Mouse (Mus musculus): ENCODE data around the gene Myo3b. TPM values are rescaled to one million over a fixed set of nuclear protein-coding genes. Genes with fewer than 3 reads are reported as not detected.

The Myo3b gene
- polyA plus RNA-seq, 1 experiment from 2014 or later: 0.07 TPM

DNA sequence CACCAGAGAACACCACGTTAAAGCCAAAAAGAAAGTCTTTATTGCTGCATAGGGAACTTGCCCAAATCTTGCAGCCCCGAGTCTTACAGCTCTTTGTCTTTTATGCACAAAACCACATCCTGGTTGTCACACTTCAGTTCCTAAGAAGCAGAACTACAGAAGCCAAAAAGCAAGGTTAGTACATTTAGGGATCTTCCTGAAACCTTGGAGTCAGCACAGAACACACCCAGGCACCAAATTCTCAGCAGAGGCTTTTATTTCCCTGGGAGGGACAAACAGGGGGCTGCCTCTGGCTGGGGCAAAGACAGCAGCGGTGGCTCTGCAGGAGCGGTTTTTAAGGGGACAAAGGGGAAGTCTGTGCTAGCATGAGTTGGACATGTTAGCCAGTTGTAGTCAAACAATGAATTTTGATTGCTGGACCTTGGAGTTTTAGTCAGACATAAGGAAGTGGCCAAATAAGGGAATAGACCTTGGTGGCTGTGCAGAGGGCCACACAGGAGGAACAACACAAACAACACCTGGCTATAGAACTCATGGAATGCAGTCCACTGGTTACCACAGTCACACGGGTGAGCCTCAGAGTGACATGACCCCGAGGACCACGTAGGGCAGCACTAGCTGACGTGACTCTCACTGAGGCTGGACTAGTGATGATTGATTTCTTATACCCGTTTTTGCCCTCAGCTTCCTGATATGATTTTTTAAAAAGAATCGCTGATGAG, 53.0 kb downstream of the Myo3b start:
- no peaks in the 10 kb centered on the region for H3K27me3 ChIP-seq (replicated peaks; ENCODE audit: control insufficient read depth, insufficient read depth, low read length)
- no peak overlapping the region for H3K4me3 ChIP-seq (ENCODE audit: low read length)
- no peaks in the 10 kb centered on the region for H3K36me3 ChIP-seq (ENCODE audit: control insufficient read depth, insufficient read depth, low read length)
- H3K4me2 ChIP-seq (ENCODE audit: low read depth, low read length): no peak overlapping the region
- 48% methylated on average over 10 of the region's 10 CpGs for WGBS
- no peak overlapping the region for H3K27ac ChIP-seq (ENCODE audit: low read length)
- H3K4me1 ChIP-seq (ENCODE audit: control insufficient read depth, insufficient read depth, low read length): peaks cover 3% of the 10 kb centered on the region; the same call in 1 of the 2 replicates
- H3K9ac ChIP-seq (ENCODE audit: low read depth, low read length): no peak overlapping the region
- H3K9me3 ChIP-seq (ENCODE audit: control insufficient read depth, low read length): no peaks in the 10 kb centered on the region
- ATAC-seq: peak; percentile 55

DNA sequence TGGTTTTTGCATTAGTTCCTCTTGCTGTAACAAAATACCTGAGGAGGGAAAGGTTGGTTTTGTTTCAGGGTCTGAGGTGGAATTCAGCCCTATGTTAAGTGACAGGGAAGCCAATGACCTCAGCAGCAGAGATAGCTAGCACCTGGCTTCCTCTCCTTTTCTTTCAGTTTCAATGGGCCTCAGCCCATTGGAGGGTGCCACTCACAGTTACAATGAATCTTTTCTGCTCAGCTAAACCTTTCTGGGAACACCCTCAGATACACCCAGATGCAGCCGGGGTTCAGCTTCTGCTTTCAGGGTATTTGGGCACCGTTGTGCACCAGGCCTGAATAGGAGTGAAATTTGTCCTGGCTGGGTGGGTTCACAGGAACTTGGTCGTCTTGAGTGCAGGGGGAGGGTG, 53.7 kb downstream of the Myo3b start:
- Histone ChIP-seq H3K4me3 (ENCODE audit: low read length) (no peak overlapping the region), H3K27me3 (replicated peaks; ENCODE audit: control insufficient read depth, insufficient read depth, low read length) (no peaks in the 10 kb centered on the region), H3K9ac (ENCODE audit: low read depth, low read length) (no peak overlapping the region), H3K4me1 (ENCODE audit: control insufficient read depth, insufficient read depth, low read length) (peaks cover 3% of the 10 kb centered on the region; the same call in 1 of the 2 replicates), H3K9me3 (ENCODE audit: control insufficient read depth, low read length) (no peaks in the 10 kb centered on the region), H3K27ac (ENCODE audit: low read length) (no peak overlapping the region), H3K4me2 (ENCODE audit: low read depth, low read length) (no peak overlapping the region), H3K36me3 (ENCODE audit: control insufficient read depth, insufficient read depth, low read length) (no peaks in the 10 kb centered on the region)
- WGBS: 69% methylated on average over 3 of the region's 3 CpGs
- no peak for ATAC-seq

DNA sequence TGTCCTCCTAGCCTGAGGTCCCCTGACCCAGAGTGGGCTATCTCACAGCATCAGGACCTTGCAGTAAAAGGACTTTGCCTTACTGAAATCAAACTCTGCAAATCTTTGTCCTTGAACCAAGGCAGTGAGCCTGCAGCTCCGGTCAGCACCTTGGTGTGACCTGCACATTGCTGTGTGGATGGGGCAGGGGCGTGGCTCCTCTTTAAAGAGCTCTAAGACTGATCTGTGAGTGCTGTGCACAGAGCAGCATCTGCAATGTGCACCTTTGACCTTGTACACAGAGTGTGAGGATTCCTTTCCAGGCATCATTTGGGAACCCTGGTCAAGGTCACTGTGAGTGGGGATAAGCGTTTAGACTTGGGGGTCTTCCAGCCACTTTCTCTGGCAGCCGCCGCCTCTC, 55.5 kb downstream of the Myo3b start:
- Histone ChIP-seq H3K9ac (ENCODE audit: low read depth, low read length) (no peak overlapping the region), H3K4me3 (ENCODE audit: low read length) (no peak overlapping the region), H3K36me3 (ENCODE audit: control insufficient read depth, insufficient read depth, low read length) (no peaks in the 10 kb centered on the region), H3K9me3 (ENCODE audit: control insufficient read depth, low read length) (no peaks in the 10 kb centered on the region), H3K27ac (ENCODE audit: low read length) (no peak overlapping the region), H3K4me2 (ENCODE audit: low read depth, low read length) (no peak overlapping the region), H3K27me3 (replicated peaks; ENCODE audit: control insufficient read depth, insufficient read depth, low read length) (no peaks in the 10 kb centered on the region), H3K4me1 (ENCODE audit: control insufficient read depth, insufficient read depth, low read length) (peaks cover 3% of the 10 kb centered on the region; the same call in 1 of the 2 replicates)
- no peak for ATAC-seq
- WGBS: 54% methylated on average over 5 of the region's 5 CpGs

DNA sequence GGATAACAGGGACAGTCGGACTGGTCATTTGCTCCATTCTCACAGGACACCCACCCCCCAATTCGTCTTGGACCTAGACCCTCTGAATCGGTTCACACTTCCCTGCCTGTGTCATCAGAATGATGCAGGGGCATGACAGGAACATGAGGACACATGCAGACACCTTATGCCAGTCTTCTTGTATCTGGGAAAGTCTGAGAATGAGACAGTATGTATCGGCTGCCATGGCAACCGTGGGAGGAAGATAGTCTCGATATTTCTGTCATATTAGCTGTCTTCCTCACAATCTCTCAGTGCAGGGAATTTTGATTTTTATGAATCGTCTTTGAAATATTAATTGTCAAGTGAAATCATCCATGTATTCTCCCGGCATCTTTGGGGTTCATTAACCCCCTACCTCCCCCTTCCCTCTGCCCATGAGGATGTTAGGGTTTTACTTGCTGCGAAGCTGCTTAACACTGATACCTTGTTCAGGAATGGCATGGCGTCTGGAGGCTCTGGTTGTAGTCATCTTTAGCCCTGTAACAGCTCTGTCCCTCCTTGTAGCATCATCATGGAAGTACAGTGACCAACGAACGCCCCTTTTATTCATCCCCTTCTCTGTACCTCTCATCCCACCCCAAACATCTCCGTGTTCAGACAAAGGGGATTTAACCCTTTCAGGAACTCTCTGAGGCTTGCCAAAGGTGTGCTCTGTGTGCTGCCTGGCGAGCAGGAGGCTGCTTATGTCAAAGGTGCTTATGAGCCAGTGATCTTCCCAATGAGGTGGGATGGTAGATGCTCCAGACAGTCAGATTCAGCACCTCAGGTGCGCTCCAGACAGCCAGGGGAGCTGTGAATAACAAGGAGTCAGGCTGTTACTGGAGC, 58.5 kb downstream of the Myo3b start:
- no peaks in the 10 kb centered on the region for H3K4me1 ChIP-seq (ENCODE audit: control insufficient read depth, insufficient read depth, low read length)
- WGBS: 77% methylated on average over 15 of the region's 15 CpGs

DNA sequence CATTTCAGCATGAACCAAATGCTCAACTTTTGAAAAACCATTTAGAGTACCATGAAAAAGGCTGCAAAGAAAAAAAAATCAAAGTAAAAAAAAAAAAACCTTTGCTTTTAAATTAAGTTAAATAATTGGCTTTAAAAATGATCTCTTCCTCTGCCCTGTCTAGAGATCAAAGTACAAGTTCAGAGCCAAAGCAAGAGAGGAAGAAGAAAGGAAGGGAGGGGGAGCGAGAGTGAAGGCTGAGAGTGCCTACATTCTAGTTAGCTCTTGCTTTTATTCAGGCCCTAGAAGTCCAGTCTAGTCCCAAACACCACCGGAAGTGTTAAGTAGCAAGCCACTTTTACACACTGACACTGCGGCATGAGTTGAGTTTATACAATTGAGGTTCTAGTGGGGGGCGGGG, 60.5 kb downstream of the Myo3b start:
- Histone ChIP-seq H3K27ac (ENCODE audit: low read length) (no peak overlapping the region), H3K36me3 (ENCODE audit: control insufficient read depth, insufficient read depth, low read length) (no peaks in the 10 kb centered on the region), H3K9ac (ENCODE audit: low read depth, low read length) (no peak overlapping the region), H3K4me1 (ENCODE audit: control insufficient read depth, insufficient read depth, low read length) (no peaks in the 10 kb centered on the region), H3K4me3 (ENCODE audit: low read length) (no peak overlapping the region), H3K4me2 (ENCODE audit: low read depth, low read length) (no peak overlapping the region), H3K27me3 (replicated peaks; ENCODE audit: control insufficient read depth, insufficient read depth, low read length) (no peaks in the 10 kb centered on the region), H3K9me3 (ENCODE audit: control insufficient read depth, low read length) (no peaks in the 10 kb centered on the region)
- no peak for ATAC-seq
- WGBS: 75% methylated on average over 4 of the region's 4 CpGs

More for the DNA sequence above, 58.5 kb downstream of the Myo3b start:
- Histone ChIP-seq H3K27ac (ENCODE audit: low read length) (no peak overlapping the region), H3K27me3 (replicated peaks; ENCODE audit: control insufficient read depth, insufficient read depth, low read length) (no peaks in the 10 kb centered on the region), H3K4me2 (ENCODE audit: low read depth, low read length) (no peak overlapping the region), H3K4me3 (ENCODE audit: low read length) (no peak overlapping the region), H3K9ac (ENCODE audit: low read depth, low read length) (no peak overlapping the region), H3K9me3 (ENCODE audit: control insufficient read depth, low read length) (no peaks in the 10 kb centered on the region), H3K36me3 (ENCODE audit: control insufficient read depth, insufficient read depth, low read length) (no peaks in the 10 kb centered on the region)
- ATAC-seq: no peak

DNA sequence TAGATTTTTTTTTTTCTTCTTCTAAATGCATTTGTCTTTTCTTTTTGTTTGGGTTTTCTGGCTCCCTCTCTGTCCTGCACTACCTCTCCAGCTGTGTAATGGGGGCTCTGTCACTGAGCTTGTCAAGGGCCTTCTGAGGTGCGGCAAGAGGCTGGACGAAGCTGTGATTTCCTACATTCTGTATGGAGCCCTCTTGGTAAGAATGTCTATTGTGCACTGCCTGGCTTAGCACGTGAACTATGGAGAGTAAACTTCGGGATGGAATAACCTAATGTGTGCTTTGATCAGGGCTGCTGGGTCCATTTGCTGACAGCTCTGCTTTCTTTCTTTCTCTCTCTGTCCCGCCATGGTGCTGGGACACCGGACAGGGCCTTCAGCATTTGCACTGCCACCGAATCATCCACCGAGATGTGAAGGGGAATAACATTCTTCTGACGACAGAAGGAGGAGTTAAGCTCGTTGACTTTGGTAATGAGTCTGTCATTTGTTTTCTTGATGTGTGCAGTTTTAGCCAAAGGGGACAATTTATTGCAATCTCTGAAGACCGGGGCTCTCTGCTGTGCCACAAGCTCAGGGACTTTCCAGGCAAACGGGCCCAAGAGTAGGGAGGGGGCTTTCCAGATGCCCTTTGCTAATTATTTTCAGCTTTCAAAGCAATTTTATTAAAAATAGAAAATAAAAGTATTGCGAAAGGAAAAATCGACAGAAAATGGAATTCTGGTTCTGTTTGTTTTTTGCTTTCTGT, 66.5 kb downstream of the Myo3b start:
- H3K9ac ChIP-seq (ENCODE audit: low read depth, low read length): no peak overlapping the region
- ATAC-seq: no peak

DNA sequence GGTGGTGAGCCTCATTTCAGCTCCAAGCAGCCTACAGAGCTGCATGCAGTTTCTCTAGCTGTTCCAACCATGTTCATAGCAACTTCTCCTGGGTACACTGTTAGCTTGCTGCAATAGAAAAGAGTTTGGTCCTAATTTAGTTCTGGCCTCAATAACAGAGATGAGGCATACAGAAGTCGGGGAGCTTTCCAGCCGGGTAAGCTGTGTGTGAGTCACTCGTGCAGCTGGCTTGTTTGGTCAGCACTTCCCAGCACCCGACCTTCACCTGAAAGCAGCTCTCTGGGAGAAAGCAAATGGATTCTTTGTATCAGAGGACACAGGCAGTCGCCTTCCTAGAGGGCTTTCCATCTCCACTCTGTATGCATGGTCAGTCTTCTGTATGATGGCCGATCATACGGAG, 70.1 kb downstream of the Myo3b start:
- Histone ChIP-seq H3K4me1 (ENCODE audit: control insufficient read depth, insufficient read depth, low read length) (no peaks in the 10 kb centered on the region), H3K27ac (ENCODE audit: low read length) (no peak overlapping the region), H3K36me3 (ENCODE audit: control insufficient read depth, insufficient read depth, low read length) (no peaks in the 10 kb centered on the region), H3K9ac (ENCODE audit: low read depth, low read length) (no peak overlapping the region), H3K4me2 (ENCODE audit: low read depth, low read length) (no peak overlapping the region), H3K27me3 (replicated peaks; ENCODE audit: control insufficient read depth, insufficient read depth, low read length) (no peaks in the 10 kb centered on the region), H3K4me3 (ENCODE audit: low read length) (no peak overlapping the region), H3K9me3 (ENCODE audit: control insufficient read depth, low read length) (no peaks in the 10 kb centered on the region)
- 49% methylated on average over 7 of the region's 7 CpGs for WGBS
- no peak for ATAC-seq

More for the DNA sequence above, 66.5 kb downstream of the Myo3b start:
- Histone ChIP-seq H3K27ac (ENCODE audit: low read length) (no peak overlapping the region), H3K4me2 (ENCODE audit: low read depth, low read length) (no peak overlapping the region), H3K4me3 (ENCODE audit: low read length) (no peak overlapping the region), H3K27me3 (replicated peaks; ENCODE audit: control insufficient read depth, insufficient read depth, low read length) (no peaks in the 10 kb centered on the region), H3K36me3 (ENCODE audit: control insufficient read depth, insufficient read depth, low read length) (no peaks in the 10 kb centered on the region), H3K4me1 (ENCODE audit: control insufficient read depth, insufficient read depth, low read length) (no peaks in the 10 kb centered on the region), H3K9me3 (ENCODE audit: control insufficient read depth, low read length) (no peaks in the 10 kb centered on the region)
- WGBS: 62% methylated on average over 14 of the region's 14 CpGs

DNA sequence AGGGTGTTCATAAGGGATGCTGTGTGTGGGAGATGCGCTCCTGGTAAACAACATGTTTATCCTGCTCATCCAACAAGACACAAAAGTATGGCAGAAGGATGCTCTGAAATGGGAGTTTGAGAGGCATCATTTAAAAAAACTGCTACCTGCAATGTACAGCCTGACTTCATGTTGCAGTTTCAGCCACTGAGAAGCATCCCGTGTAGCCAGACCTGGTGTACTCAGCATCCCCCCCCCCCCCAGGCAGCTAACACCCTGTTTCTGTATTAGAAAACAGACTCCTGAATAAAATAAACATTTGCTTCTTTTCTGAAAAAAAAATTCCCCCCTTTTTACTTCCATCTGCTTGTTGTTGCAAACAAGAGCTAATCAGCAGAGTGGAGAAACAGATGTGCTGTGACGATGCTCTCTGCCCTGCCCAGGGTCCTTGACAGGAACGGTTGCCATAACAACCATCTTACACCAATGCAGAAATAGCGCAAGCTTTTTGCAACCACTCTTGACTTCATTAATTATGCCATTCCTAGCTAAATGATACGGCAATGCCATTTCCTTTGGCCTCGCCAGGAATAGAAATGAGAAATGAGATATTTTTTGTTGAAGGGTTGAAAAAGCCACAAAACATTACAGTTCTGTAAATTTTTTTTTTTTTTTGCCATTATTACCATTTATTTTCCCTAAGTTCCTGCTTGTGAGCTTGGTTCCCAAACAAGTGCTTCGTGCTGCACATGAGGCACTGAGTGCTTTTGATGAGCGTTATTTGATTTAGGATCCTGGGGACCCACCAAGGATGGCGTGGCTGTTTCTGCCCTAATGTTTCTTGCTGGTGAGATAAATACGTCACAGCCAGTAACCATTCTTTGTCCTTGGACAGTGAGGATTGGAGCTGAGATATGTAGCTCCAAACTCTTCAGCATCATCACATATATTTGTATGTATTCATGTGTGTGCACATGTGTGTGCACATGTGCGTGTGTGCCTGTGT, 75.2 kb downstream of the Myo3b start:
- no peaks in the 10 kb centered on the region for H3K9me3 ChIP-seq (ENCODE audit: control insufficient read depth, low read length)
- ATAC-seq: no peak
- H3K27ac ChIP-seq (ENCODE audit: low read length): no peak overlapping the region
- H3K4me2 ChIP-seq (ENCODE audit: low read depth, low read length): no peak overlapping the region
- no peak overlapping the region for H3K4me3 ChIP-seq (ENCODE audit: low read length)
- WGBS: 61% methylated on average over 12 of the region's 12 CpGs
- H3K36me3 ChIP-seq (ENCODE audit: control insufficient read depth, insufficient read depth, low read length): no peaks in the 10 kb centered on the region
- no peaks in the 10 kb centered on the region for H3K4me1 ChIP-seq (ENCODE audit: control insufficient read depth, insufficient read depth, low read length)
- no peaks in the 10 kb centered on the region for H3K27me3 ChIP-seq (replicated peaks; ENCODE audit: control insufficient read depth, insufficient read depth, low read length)
- H3K9ac ChIP-seq (ENCODE audit: low read depth, low read length): no peak overlapping the region
